Mouse (Mus musculus): Measurements from ENCODE around the gene Slc37a3. TPM values are rescaled to one million over a fixed set of nuclear protein-coding genes. Genes with fewer than 3 reads are reported as not detected.

The Slc37a3 gene
- polyA plus RNA-seq, 1 experiment: 27.8 TPM

- TF ChIP-seq POLR2A (IDR thresholded peaks at IDR 0.05; ENCODE audit: borderline replicate concordance, insufficient read depth, low read length): no peak
- no peak for TF ChIP-seq CTCF (IDR thresholded peaks at IDR 0.05; ENCODE audit: borderline replicate concordance, insufficient read depth, low read depth, low read length)
- H3K4me3 ChIP-seq (replicated peaks; ENCODE audit: insufficient read depth, low read depth, low read length): no peak overlapping the region
- WGBS: 82% methylated on average over 12 of the region's 12 CpGs
Observed at GRCm38 (mm10) chr6:39314461-39314860, 63.0 kb downstream of the Slc37a3 start.

GRCm38 (mm10) chr6:39311786-39312185 lies 65.7 kb downstream of the Slc37a3 start:
- TF ChIP-seq CTCF (IDR thresholded peaks at IDR 0.05; ENCODE audit: borderline replicate concordance, insufficient read depth, low read depth, low read length) (no peak), POLR2A (IDR thresholded peaks at IDR 0.05; ENCODE audit: borderline replicate concordance, insufficient read depth, low read length) (no peak)
- DNase-seq: no peak
- 93% methylated on average over 3 of the region's 3 CpGs for whole genome bisulfite sequencing
- H3K27me3 ChIP-seq (ENCODE audit: control insufficient read depth, insufficient read depth, low read length): no peaks in the 10 kb centered on the region
- no peak overlapping the region for H3K27ac ChIP-seq (ENCODE audit: insufficient read depth, low read length)
- no peak overlapping the region for H3K4me3 ChIP-seq (replicated peaks; ENCODE audit: insufficient read depth, low read depth, low read length)
- H3K4me1 ChIP-seq (ENCODE audit: control insufficient read depth, insufficient read depth, low read length): no peaks in the 10 kb centered on the region

More at GRCm38 (mm10) chr6:39314461-39314860, 63.0 kb downstream of the Slc37a3 start:
- H3K4me1 ChIP-seq (ENCODE audit: control insufficient read depth, insufficient read depth, low read length): peaks cover 12% of the 10 kb centered on the region
- H3K27ac ChIP-seq (ENCODE audit: insufficient read depth, low read length): no peak overlapping the region
- no peak for DNase-seq
- H3K27me3 ChIP-seq (ENCODE audit: control insufficient read depth, insufficient read depth, low read length): no peaks in the 10 kb centered on the region

GRCm38 (mm10) chr6:39304371-39304874 lies 73.1 kb downstream of the Slc37a3 start:
- no peak for DNase-seq
- no peaks in the 10 kb centered on the region; the same call in 1 of the 2 replicates for H3K4me1 ChIP-seq (ENCODE audit: control insufficient read depth, insufficient read depth, low read length)
- TF ChIP-seq POLR2A (IDR thresholded peaks at IDR 0.05; ENCODE audit: borderline replicate concordance, insufficient read depth, low read length) (no peak), CTCF (IDR thresholded peaks at IDR 0.05; ENCODE audit: borderline replicate concordance, insufficient read depth, low read depth, low read length) (no peak)
- H3K4me3 ChIP-seq (replicated peaks; ENCODE audit: insufficient read depth, low read depth, low read length): no peak overlapping the region
- no peak overlapping the region for H3K27ac ChIP-seq (ENCODE audit: insufficient read depth, low read length)
- H3K27me3 ChIP-seq (ENCODE audit: control insufficient read depth, insufficient read depth, low read length): no peaks in the 10 kb centered on the region
- WGBS: 52% methylated on average over 6 of the region's 6 CpGs

GRCm38 (mm10) chr6:39301484-39301883 lies 76.0 kb downstream of the Slc37a3 start:
- Histone ChIP-seq H3K4me1 (ENCODE audit: control insufficient read depth, insufficient read depth, low read length) (no peaks in the 10 kb centered on the region; the same call in 1 of the 2 replicates), H3K27ac (ENCODE audit: insufficient read depth, low read length) (no peak overlapping the region), H3K27me3 (ENCODE audit: control insufficient read depth, insufficient read depth, low read length) (no peaks in the 10 kb centered on the region), H3K4me3 (replicated peaks; ENCODE audit: insufficient read depth, low read depth, low read length) (no peak overlapping the region)
- 87% methylated on average over 3 of the region's 3 CpGs for WGBS
- no peak for DNase-seq
- TF ChIP-seq POLR2A (IDR thresholded peaks at IDR 0.05; ENCODE audit: borderline replicate concordance, insufficient read depth, low read length): no peak

GRCm38 (mm10) chr6:39297079-39297478 lies 80.4 kb downstream of the Slc37a3 start:
- 94% methylated on average over 6 of the region's 6 CpGs for WGBS
- Histone ChIP-seq H3K27me3 (ENCODE audit: control insufficient read depth, insufficient read depth, low read length) (no peaks in the 10 kb centered on the region), H3K4me3 (replicated peaks; ENCODE audit: insufficient read depth, low read depth, low read length) (no peak overlapping the region), H3K4me1 (ENCODE audit: control insufficient read depth, insufficient read depth, low read length) (no peaks in the 10 kb centered on the region), H3K27ac (ENCODE audit: insufficient read depth, low read length) (no peak overlapping the region)
- no peak for TF ChIP-seq CTCF (IDR thresholded peaks at IDR 0.05; ENCODE audit: borderline replicate concordance, insufficient read depth, low read depth, low read length)
- no peak for TF ChIP-seq POLR2A (IDR thresholded peaks at IDR 0.05; ENCODE audit: borderline replicate concordance, insufficient read depth, low read length)
- no peak for DNase-seq

- WGBS: 76% methylated on average over 4 of the region's 4 CpGs
- H3K27me3 ChIP-seq (ENCODE audit: control insufficient read depth, insufficient read depth, low read length): no peaks in the 10 kb centered on the region
- no peak overlapping the region for H3K4me3 ChIP-seq (replicated peaks; ENCODE audit: insufficient read depth, low read depth, low read length)
- TF ChIP-seq CTCF (IDR thresholded peaks at IDR 0.05; ENCODE audit: borderline replicate concordance, insufficient read depth, low read depth, low read length): no peak
- TF ChIP-seq POLR2A (IDR thresholded peaks at IDR 0.05; ENCODE audit: borderline replicate concordance, insufficient read depth, low read length): no peak
- no peak for DNase-seq
- no peaks in the 10 kb centered on the region for H3K4me1 ChIP-seq (ENCODE audit: control insufficient read depth, insufficient read depth, low read length)
- H3K27ac ChIP-seq (ENCODE audit: insufficient read depth, low read length): no peak overlapping the region
Observed at GRCm38 (mm10) chr6:39296474-39296873, 81.0 kb downstream of the Slc37a3 start.

- Histone ChIP-seq H3K4me3 (replicated peaks; ENCODE audit: insufficient read depth, low read depth, low read length) (no peak overlapping the region), H3K27ac (ENCODE audit: insufficient read depth, low read length) (no peak overlapping the region), H3K27me3 (ENCODE audit: control insufficient read depth, insufficient read depth, low read length) (no peaks in the 10 kb centered on the region), H3K4me1 (ENCODE audit: control insufficient read depth, insufficient read depth, low read length) (no peaks in the 10 kb centered on the region)
- TF ChIP-seq POLR2A (IDR thresholded peaks at IDR 0.05; ENCODE audit: borderline replicate concordance, insufficient read depth, low read length) (no peak), CTCF (IDR thresholded peaks at IDR 0.05; ENCODE audit: borderline replicate concordance, insufficient read depth, low read depth, low read length) (no peak)
- WGBS: 48% methylated on average over 14 of the region's 14 CpGs
- DNase-seq: no peak
Observed at GRCm38 (mm10) chr6:39295727-39296411, 81.6 kb downstream of the Slc37a3 start.

- H3K27ac ChIP-seq (ENCODE audit: insufficient read depth, low read length): no peak overlapping the region
- H3K4me3 ChIP-seq (replicated peaks; ENCODE audit: insufficient read depth, low read depth, low read length): no peak overlapping the region
- no peak for DNase-seq
- H3K27me3 ChIP-seq (ENCODE audit: control insufficient read depth, insufficient read depth, low read length): no peaks in the 10 kb centered on the region
- H3K4me1 ChIP-seq (ENCODE audit: control insufficient read depth, insufficient read depth, low read length): peaks cover 12% of the 10 kb centered on the region
- WGBS: 89% methylated on average over 7 of the region's 7 CpGs
- TF ChIP-seq CTCF (IDR thresholded peaks at IDR 0.05; ENCODE audit: borderline replicate concordance, insufficient read depth, low read depth, low read length): no peak
- no peak for TF ChIP-seq POLR2A (IDR thresholded peaks at IDR 0.05; ENCODE audit: borderline replicate concordance, insufficient read depth, low read length)
Observed at GRCm38 (mm10) chr6:39289721-39290120, 87.8 kb downstream of the Slc37a3 start.

Data from cerebellum, adult 2 months (tissue).